Mouse (Mus musculus) heart, embryonic 16.5 days (tissue): ENCODE measurements at regions not wholly inside any gene's neighbourhood (a gene's known extent, or its start where the extent isn't known, plus 50 kb on each side); places are given as distances from the start of the nearest gene placed in this dataset.

ENCODE experiments used
- ATAC-seq: fragments of 200-750 bp; cut with Nextera tagmentation; replicated peaks from 2 replicates; pipeline ENCODE4 v1.8.0; 2017; ENCODE audit warnings: moderate number of reproducible peaks; ENCODE audit not compliant: insufficient read depth, low FRiP score; ENCODE audit errors: extremely low read depth
- H3K27ac ChIP-seq: fragments of 300-500 bp; sonication (generic); 2 replicates; pipeline ENCODE4 v1.5.1; 2014; ENCODE audit warnings: mild to moderate bottlenecking, low read length, control low read depth, moderate library complexity
- H3K27me3 ChIP-seq: fragments of 300-500 bp; sonication (generic); 2 replicates; pipeline ENCODE4 v1.6.1; 2014; ENCODE audit warnings: low read length, mixed read lengths; ENCODE audit not compliant: control insufficient read depth, insufficient read depth
- H3K36me3 ChIP-seq: fragments of 300-500 bp; sonication (generic); 2 replicates; pipeline ENCODE4 v1.6.1; 2014; ENCODE audit not compliant: control insufficient read depth, insufficient read depth
- H3K4me1 ChIP-seq: fragments of 300-500 bp; sonication (generic); 2 replicates; pipeline ENCODE4 v1.6.1; 2014; ENCODE audit warnings: low read length, mixed read lengths; ENCODE audit not compliant: control insufficient read depth, insufficient read depth
- H3K4me2 ChIP-seq: fragments of 300-500 bp; sonication (generic); 2 replicates; pipeline ENCODE4 v1.6.1; 2014; ENCODE audit warnings: low read depth, mild to moderate bottlenecking, control low read depth, low read length
- H3K4me3 ChIP-seq: fragments of 300-500 bp; sonication (generic); 2 replicates; pipeline ENCODE4 v1.5.1; 2014; ENCODE audit warnings: mild to moderate bottlenecking, control low read depth, low read length
- H3K9ac ChIP-seq: fragments of 300-500 bp; sonication (generic); 2 replicates; pipeline ENCODE4 v1.6.1; 2014; ENCODE audit warnings: low read length, control low read depth
- H3K9me3 ChIP-seq: fragments of 300-500 bp; sonication (generic); replicated peaks from 2 replicates; pipeline ENCODE4 v1.6.1; 2016; ENCODE audit warnings: low read length; ENCODE audit not compliant: control insufficient read depth
- WGBS: fragments of 180-500 bp; shearing (Covaris S2); extraction: QIAGEN DNeasy Blood & Tissue Kit; methylation state at CpG from one replicate; pipeline ENCODE4 v1.1.7; 2014; 5-methylcytosine and 5-hydroxymethylcytosine counted together

DNA sequence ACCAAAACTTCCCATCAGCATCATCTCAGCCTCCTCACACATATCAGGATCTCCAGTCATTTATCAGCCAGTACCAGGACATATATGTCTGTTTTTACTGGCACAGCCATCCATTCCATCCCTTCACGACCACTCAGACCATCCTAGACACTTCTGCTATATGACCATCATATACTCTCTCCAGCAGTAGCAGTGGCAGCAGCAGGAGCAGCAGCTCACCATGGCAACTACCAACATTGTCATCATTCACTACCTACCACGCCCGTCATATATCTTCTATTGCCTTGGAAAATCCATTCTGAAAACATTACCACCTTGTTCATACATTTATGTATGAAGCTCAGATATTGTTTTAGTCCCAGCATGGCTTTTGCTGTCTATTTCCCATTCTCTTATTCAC, 276.1 kb upstream of the Gm21798 start:
- H3K4me3 ChIP-seq: no peak overlapping the region
- no peak overlapping the region for H3K27ac ChIP-seq
- no peaks in the 10 kb centered on the region for H3K36me3 ChIP-seq
- H3K27me3 ChIP-seq: no peaks in the 10 kb centered on the region
- no peaks in the 10 kb centered on the region for H3K4me1 ChIP-seq
- H3K9me3 ChIP-seq: no peaks in the 10 kb centered on the region
- no peak for ATAC-seq
- H3K4me2 ChIP-seq: no peak overlapping the region
- H3K9ac ChIP-seq: no peak overlapping the region
- 84% methylated on average over 3 of the region's 3 CpGs for WGBS

GRCm38 (mm10) chr15:64542250-64542901, 275.1 kb upstream of the Gm21798 start:
- Histone ChIP-seq H3K36me3 (no peaks in the 10 kb centered on the region), H3K9me3 (no peaks in the 10 kb centered on the region), H3K4me1 (no peaks in the 10 kb centered on the region), H3K27me3 (no peaks in the 10 kb centered on the region), H3K4me2 (no peak overlapping the region), H3K27ac (no peak overlapping the region), H3K4me3 (no peak overlapping the region), H3K9ac (no peak overlapping the region)
- ATAC-seq: no peak
- 73% methylated on average over 8 of the region's 8 CpGs for WGBS

GRCm38 (mm10) chr15:64542908-64543307, 274.6 kb upstream of the Gm21798 start:
- H3K36me3 ChIP-seq: no peaks in the 10 kb centered on the region
- 77% methylated on average over 1 of the region's 1 CpGs for WGBS

DNA sequence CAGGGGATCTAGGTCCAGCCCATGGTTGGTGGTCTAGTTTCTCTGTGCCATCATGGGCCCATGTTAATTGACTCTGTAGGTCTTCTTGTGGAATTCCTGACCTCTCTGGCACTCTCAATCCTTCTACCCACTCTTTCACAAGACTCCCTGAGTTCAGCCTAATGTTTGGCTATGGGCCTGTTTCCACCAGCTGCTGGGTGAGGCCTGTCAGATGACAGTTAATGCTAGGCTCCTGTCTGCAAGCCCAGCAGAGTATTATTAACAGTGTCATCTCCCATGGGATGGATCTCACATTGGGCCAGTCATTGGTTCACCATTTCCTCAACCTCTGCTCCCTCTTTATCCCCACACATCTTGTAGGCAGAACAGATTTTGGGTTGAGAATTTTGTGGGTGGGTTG, 271.5 kb upstream of the Gm21798 start:
- Histone ChIP-seq H3K4me2 (no peak overlapping the region), H3K27me3 (no peaks in the 10 kb centered on the region), H3K9me3 (no peaks in the 10 kb centered on the region), H3K4me1 (no peaks in the 10 kb centered on the region), H3K9ac (no peak overlapping the region), H3K4me3 (no peak overlapping the region), H3K27ac (no peak overlapping the region), H3K36me3 (no peaks in the 10 kb centered on the region)
- ATAC-seq: no peak

More at GRCm38 (mm10) chr15:64542908-64543307, 274.6 kb upstream of the Gm21798 start:
- Histone ChIP-seq H3K27ac (no peak overlapping the region), H3K4me1 (no peaks in the 10 kb centered on the region), H3K4me2 (no peak overlapping the region), H3K4me3 (no peak overlapping the region), H3K9me3 (no peaks in the 10 kb centered on the region), H3K27me3 (no peaks in the 10 kb centered on the region), H3K9ac (no peak overlapping the region)
- no peak for ATAC-seq

GRCm38 (mm10) chr15:64557540-64557939, 260.0 kb upstream of the Gm21798 start:
- WGBS: 79% methylated on average over 2 of the region's 2 CpGs
- Histone ChIP-seq H3K9me3 (no peaks in the 10 kb centered on the region), H3K4me1 (peaks cover 5% of the 10 kb centered on the region), H3K9ac (no peak overlapping the region), H3K27ac (no peak overlapping the region), H3K27me3 (no peaks in the 10 kb centered on the region), H3K4me3 (no peak overlapping the region), H3K4me2 (no peak overlapping the region), H3K36me3 (no peaks in the 10 kb centered on the region)
- no peak for ATAC-seq

- ATAC-seq: no peak
- no peak overlapping the region for H3K4me3 ChIP-seq
These were observed 259.3 kb upstream of the Gm21798 start for GRCm38 (mm10) chr15:64558220-64558619.

DNA sequence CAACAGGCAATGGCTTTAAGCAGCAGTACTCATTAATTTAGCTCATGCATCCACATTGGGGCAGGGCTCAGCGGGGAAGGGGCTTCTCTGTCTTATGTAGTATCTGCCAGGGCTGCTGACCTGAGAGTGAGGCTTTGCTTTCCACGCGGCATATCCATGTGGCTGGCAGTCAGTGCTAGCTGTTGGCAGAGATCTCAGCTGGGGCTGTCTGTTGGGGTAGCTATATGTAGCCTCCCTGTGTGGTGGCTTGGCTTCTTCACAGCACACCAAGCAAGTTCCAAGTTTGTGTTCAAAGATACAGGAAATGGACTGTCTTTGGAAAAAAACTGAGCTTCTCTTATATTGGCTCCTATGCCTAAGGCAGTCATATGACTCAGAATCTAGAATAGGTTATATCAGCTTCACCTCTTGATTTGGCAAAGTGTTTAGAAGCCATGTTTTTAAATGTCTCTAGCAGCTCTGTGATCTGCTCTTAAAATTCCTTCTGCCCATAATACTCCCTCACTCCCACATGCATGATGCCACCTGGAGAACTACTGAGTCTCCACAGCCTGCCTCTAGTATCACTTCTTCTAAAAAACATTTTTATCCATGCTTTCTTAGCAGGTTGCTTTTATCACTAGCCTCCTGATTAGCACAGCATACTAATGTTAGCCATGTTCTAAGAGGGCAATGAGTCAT, 254.9 kb upstream of the Gm21798 start:
- WGBS: 39% methylated on average over 3 of the region's 3 CpGs
- Histone ChIP-seq H3K27ac (peak overlapping the region; percentile 48), H3K27me3 (no peaks in the 10 kb centered on the region), H3K9ac (no peak overlapping the region), H3K9me3 (no peaks in the 10 kb centered on the region), H3K4me1 (peaks cover 8% of the 10 kb centered on the region), H3K36me3 (no peaks in the 10 kb centered on the region), H3K4me2 (no peak overlapping the region), H3K4me3 (no peak overlapping the region)
- peak; percentile 60 for ATAC-seq

More at GRCm38 (mm10) chr15:64558220-64558619, 259.3 kb upstream of the Gm21798 start:
- Histone ChIP-seq H3K4me1 (peaks cover 8% of the 10 kb centered on the region), H3K27me3 (no peaks in the 10 kb centered on the region), H3K9ac (no peak overlapping the region), H3K36me3 (no peaks in the 10 kb centered on the region), H3K27ac (no peak overlapping the region), H3K9me3 (no peaks in the 10 kb centered on the region), H3K4me2 (no peak overlapping the region)
- 43% methylated on average over 1 of the region's 1 CpGs for WGBS

GRCm38 (mm10) chr15:64564703-64565102, 252.8 kb upstream of the Gm21798 start:
- Histone ChIP-seq H3K4me1 (peaks cover 8% of the 10 kb centered on the region), H3K36me3 (no peaks in the 10 kb centered on the region), H3K27me3 (no peaks in the 10 kb centered on the region), H3K4me3 (no peak overlapping the region), H3K9me3 (no peaks in the 10 kb centered on the region), H3K9ac (no peak overlapping the region), H3K27ac (no peak overlapping the region), H3K4me2 (no peak overlapping the region)
- 84% methylated on average over 3 of the region's 3 CpGs for WGBS
- no peak for ATAC-seq

- Histone ChIP-seq H3K4me1 (peaks cover 10% of the 10 kb centered on the region), H3K9ac (no peak overlapping the region), H3K27me3 (no peaks in the 10 kb centered on the region), H3K4me3 (no peak overlapping the region), H3K9me3 (no peaks in the 10 kb centered on the region), H3K4me2 (no peak overlapping the region), H3K27ac (no peak overlapping the region), H3K36me3 (no peaks in the 10 kb centered on the region)
- ATAC-seq: no peak
- WGBS: 60% methylated on average over 1 of the region's 1 CpGs
These were observed 240.5 kb upstream of the Gm21798 start for GRCm38 (mm10) chr15:64576891-64577535.
